Mouse (Mus musculus) hindbrain, embryonic 11.5 days (tissue): ENCODE measurements at regions not wholly inside any gene's neighbourhood (a gene's known extent, or its start where the extent isn't known, plus 50 kb on each side); places are given as distances from the start of the nearest gene placed in this dataset.

Experiments used
- ATAC-seq: fragments of 200-750 bp; cut with Nextera tagmentation; 2 replicates; pipeline ENCODE4 v1.8.0; 2017; ENCODE audit warnings: mild to moderate bottlenecking, moderate TSS enrichment, moderate library complexity; ENCODE audit not compliant: low FRiP score
- DNase-seq: peaks from one replicate; pipeline ENCODE4 v3.0.0-alpha.2; 2015; ENCODE audit warnings: low spot score
- H3K27ac ChIP-seq: fragments of 300-500 bp; sonication (generic); 2 replicates; pipeline ENCODE4 v1.5.1; 2014; ENCODE audit warnings: mild to moderate bottlenecking, low read depth, low read length
- H3K27me3 ChIP-seq: fragments of 300-500 bp; sonication (generic); 2 replicates; pipeline ENCODE4 v1.6.1; 2014; ENCODE audit warnings: mild to moderate bottlenecking, low read length, moderate library complexity, mixed read lengths; ENCODE audit not compliant: control insufficient read depth, insufficient read depth
- H3K36me3 ChIP-seq: fragments of 300-500 bp; sonication (generic); 2 replicates; pipeline ENCODE4 v1.6.1; 2014; ENCODE audit warnings: mild to moderate bottlenecking, low read length, moderate library complexity, mixed read lengths; ENCODE audit not compliant: control insufficient read depth, insufficient read depth
- H3K4me1 ChIP-seq: fragments of 300-500 bp; sonication (generic); replicated peaks from 2 replicates; pipeline ENCODE4 v1.6.1; 2014; ENCODE audit warnings: low read length, mixed read lengths; ENCODE audit not compliant: control insufficient read depth, insufficient read depth
- H3K4me2 ChIP-seq: fragments of 300-500 bp; sonication (generic); replicated peaks from 2 replicates; pipeline ENCODE4 v1.6.1; 2014; ENCODE audit warnings: mild to moderate bottlenecking, low read depth, low read length
- H3K4me3 ChIP-seq: fragments of 300-500 bp; sonication (generic); 2 replicates; pipeline ENCODE4 v1.5.1; 2014; ENCODE audit warnings: low read depth, low read length
- H3K9ac ChIP-seq: fragments of 300-500 bp; sonication (generic); 2 replicates; pipeline ENCODE4 v1.6.1; 2014; ENCODE audit warnings: low read depth, low read length
- H3K9me3 ChIP-seq: fragments of 300-500 bp; sonication (generic); 2 replicates; pipeline ENCODE4 v1.6.1; 2016; ENCODE audit warnings: low read length; ENCODE audit not compliant: control insufficient read depth
- WGBS: fragments of 180-500 bp; shearing (Covaris S2); extraction: QIAGEN DNeasy Blood & Tissue Kit; methylation state at CpG from one replicate; pipeline ENCODE4 v1.1.7; 2014; 5-methylcytosine and 5-hydroxymethylcytosine counted together

- Histone ChIP-seq H3K4me2 (no peak overlapping the region), H3K4me1 (no peaks in the 10 kb centered on the region), H3K27ac (no peak overlapping the region), H3K27me3 (no peaks in the 10 kb centered on the region), H3K9ac (no peak overlapping the region), H3K36me3 (no peaks in the 10 kb centered on the region), H3K4me3 (no peak overlapping the region), H3K9me3 (no peaks in the 10 kb centered on the region)
- no peak for ATAC-seq
- 78% methylated on average over 5 of the region's 5 CpGs for WGBS
- no peak for DNase-seq
Observed at GRCm38 (mm10) chr4:11869721-11870120, 111.3 kb downstream of the Gm10604 start.

DNA sequence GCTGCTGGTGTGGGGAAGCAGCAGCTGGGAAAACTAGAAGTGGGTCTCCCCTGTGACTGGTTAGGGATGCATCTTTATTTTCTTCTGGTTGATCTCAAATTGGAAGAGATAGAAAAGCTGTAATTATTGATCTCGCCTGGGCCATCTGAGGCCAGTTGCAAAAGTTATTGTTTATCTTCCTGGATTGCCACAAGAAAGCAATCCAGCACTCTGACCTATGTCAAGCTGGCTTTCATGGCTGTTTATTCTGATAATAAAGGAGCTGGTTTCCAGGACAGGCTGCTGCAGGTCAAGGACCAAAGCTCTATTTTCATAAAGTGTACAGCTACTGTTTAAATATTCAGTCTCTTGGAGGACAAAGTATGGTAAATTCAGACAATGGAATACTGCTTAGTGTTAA is 112.5 kb downstream of the Gm10604 start:
- DNase-seq, result no peak
- Histone ChIP-seq H3K9ac (no peak overlapping the region), H3K27me3 (no peaks in the 10 kb centered on the region), H3K9me3 (no peaks in the 10 kb centered on the region), H3K4me2 (no peak overlapping the region), H3K27ac (no peak overlapping the region), H3K4me1 (no peaks in the 10 kb centered on the region), H3K4me3 (no peak overlapping the region), H3K36me3 (no peaks in the 10 kb centered on the region)
- ATAC-seq, result no peak
- 47% methylated on average over 1 of the region's 1 CpGs for WGBS
